Mouse (Mus musculus) spleen, adult 12 weeks (tissue): ENCODE results near the gene Erich6b.

Experiments used
- DNase-seq: peaks from one replicate; pipeline ENCODE4 v3.0.0; 2022; ENCODE audit warnings: low spot score

Gene Erich6b

GRCm38 (mm10) chr14:75707771-75708170 lies 65.7 kb downstream of the Erich6b start:
- no peak for DNase-seq

GRCm38 (mm10) chr14:75708986-75709385 lies 66.9 kb downstream of the Erich6b start:
- DNase-seq: no peak

- no peak for DNase-seq
These were observed 69.7 kb downstream of the Erich6b start for GRCm38 (mm10) chr14:75711731-75712130.

GRCm38 (mm10) chr14:75712687-75713086 lies 70.6 kb downstream of the Erich6b start:
- no peak for DNase-seq

GRCm38 (mm10) chr14:75713661-75714060 lies 71.6 kb downstream of the Erich6b start:
- DNase-seq: no peak

- no peak for DNase-seq
These were observed 74.4 kb downstream of the Erich6b start for GRCm38 (mm10) chr14:75716410-75716809.
